Comparison of ENCODE assay signal across 8 mouse cellular contexts in genomic region chr14:51088166-51088969, GRCm38 (mm10). TPM values are rescaled to one million over a fixed set of nuclear protein-coding genes. Genes with fewer than 3 reads are reported as not detected.
DNase-seq lines count a peak whose midpoint lies in the region; ATAC-seq lines count a peak whose summit lies in the region.

No protein-coding gene starts in this region.

- peak overlapping the region; percentile 64 for H3K27ac ChIP-seq in hindbrain, embryonic 14.5 days

- H3K9me3 ChIP-seq in hindbrain, embryonic 14.5 days (ENCODE audit: control insufficient read depth, low read length): no peaks in the 10 kb centered on the region

- under 1% methylated on average over 23 of the region's 23 CpGs for WGBS in hindbrain, embryonic 14.5 days

- H3K4me3 ChIP-seq in hindbrain, embryonic 14.5 days (replicated peaks; ENCODE audit: low read length): peak overlapping the region; percentile 56

- peaks cover 13% of the 10 kb centered on the region for H3K27me3 ChIP-seq in hindbrain, embryonic 14.5 days (ENCODE audit: control insufficient read depth, insufficient read depth, low read length)

- H3K4me2 ChIP-seq in hindbrain, embryonic 14.5 days (replicated peaks): peak overlapping the region; percentile 80

- peak overlapping the region; percentile 54 for H3K9ac ChIP-seq in hindbrain, embryonic 14.5 days

- peak; percentile 25 for ATAC-seq in hindbrain, embryonic 14.5 days (ENCODE audit: low FRiP score)

- no peaks in the 10 kb centered on the region for H3K36me3 ChIP-seq in hindbrain, embryonic 14.5 days (replicated peaks; ENCODE audit: control insufficient read depth, insufficient read depth)

- DNase-seq in T-cell, adult 2 months (ENCODE audit: low spot score): peak; percentile 82
- DNase-seq in cerebellum, postnatal 14 days: peak; percentile 88 to 92
- DNase-seq in frontal cortex, postnatal 25 days (ENCODE audit: low spot score in 2 of 2): peak; percentile 82 to 92
- DNase-seq in hindbrain, embryonic 14.5 days (ENCODE audit: low spot score): peak; percentile 88
- DNase-seq in layer of hippocampus, postnatal 36 days: peak; percentile 86 to 90
- DNase-seq in lung, postnatal 14 days: peak; percentile 88
- DNase-seq in ovary, postnatal 36 days (ENCODE audit: low spot score): peak; percentile 75
- DNase-seq in thymus, postnatal 36 days: peak; percentile 81

- H3K4me1 ChIP-seq in hindbrain, embryonic 14.5 days (replicated peaks; ENCODE audit: control insufficient read depth, insufficient read depth, low read length): no peaks in the 10 kb centered on the region; the same call in none of the 2 replicates

RNA-seq across cellular contexts. Expression of gene Rnase4, which starts 2.5 kb away (rescaled TPM):
- 17.0 and 18.2 TPM in 2 replicates for polyA plus RNA-seq in hindbrain, embryonic 14.5 days (2014; fragmentation: Nextera tagmentation; extraction: Ambion mirVana)
- 10 to 100 TPM; 15.8 to 18.7 TPM for total RNA-seq in layer of hippocampus, postnatal 36 days (2021)

RNA-seq across cellular contexts. Expression of gene Ang, which starts 2.6 kb away (rescaled TPM):
- 4.8 and 5.2 TPM in 2 replicates for polyA plus RNA-seq in hindbrain, embryonic 14.5 days (2014; fragmentation: Nextera tagmentation; extraction: Ambion mirVana)
- total RNA-seq in layer of hippocampus, postnatal 36 days (2021): 1 to 10 TPM; 3.4 to 5.6 TPM

RNA-seq across cellular contexts. Expression of gene Olfr750, which starts 14.1 kb away (rescaled TPM):
- polyA plus RNA-seq in hindbrain, embryonic 14.5 days (2014; fragmentation: Nextera tagmentation; extraction: Ambion mirVana): not detected in 2 replicates
- not detected for total RNA-seq in layer of hippocampus, postnatal 36 days (2021)

RNA-seq across cellular contexts. Expression of gene Eddm3b, which starts 25.9 kb away (rescaled TPM):
- polyA plus RNA-seq in hindbrain, embryonic 14.5 days (2014; fragmentation: Nextera tagmentation; extraction: Ambion mirVana): not detected in 2 replicates
- not detected for total RNA-seq in layer of hippocampus, postnatal 36 days (2021)

RNA-seq across cellular contexts. Expression of gene Rnase12, which starts 30.9 kb away (rescaled TPM):
- not detected in 2 replicates for polyA plus RNA-seq in hindbrain, embryonic 14.5 days (2014; fragmentation: Nextera tagmentation; extraction: Ambion mirVana)
- not detected for total RNA-seq in layer of hippocampus, postnatal 36 days (2021)

Comparison
In these comparisons a context has a peak if more than half of its experiments do, and no peak if none do; other contexts are left out.
1. Peak in every context shown above with its lines: DNase-seq, ATAC-seq, H3K4me3 ChIP-seq and H3K27ac ChIP-seq.